Mouse (Mus musculus) neural tube, embryonic 15.5 days (tissue): Measurements from ENCODE around the gene Psmd10. TPM values are rescaled to one million over a fixed set of nuclear protein-coding genes. Genes with fewer than 3 reads are reported as not detected.

Experiments used
- ATAC-seq: fragments of 200-750 bp; cut with Nextera tagmentation; 2 replicates; pipeline ENCODE4 v1.8.0; 2017; ENCODE audit warnings: mild to moderate bottlenecking, moderate TSS enrichment, moderate library complexity; ENCODE audit not compliant: low FRiP score
- H3K27ac ChIP-seq: fragments of 300-500 bp; sonication (generic); replicated peaks from 2 replicates; pipeline ENCODE4 v1.5.1; 2015; ENCODE audit warnings: mild to moderate bottlenecking, inconsistent platforms
- H3K27me3 ChIP-seq: fragments of 300-500 bp; sonication (generic); replicated peaks from 2 replicates; pipeline ENCODE4 v1.6.1; 2015; ENCODE audit warnings: inconsistent platforms
- H3K36me3 ChIP-seq: fragments of 300-500 bp; sonication (generic); 2 replicates; pipeline ENCODE4 v1.6.1; 2015; ENCODE audit warnings: inconsistent platforms
- H3K4me1 ChIP-seq: fragments of 300-500 bp; sonication (generic); 2 replicates; pipeline ENCODE4 v1.6.1; 2015; ENCODE audit warnings: inconsistent platforms
- H3K4me2 ChIP-seq: fragments of 300-500 bp; sonication (generic); 2 replicates; pipeline ENCODE4 v1.6.1; 2015; ENCODE audit warnings: inconsistent platforms, mild to moderate bottlenecking, moderate library complexity
- H3K4me3 ChIP-seq: fragments of 300-500 bp; sonication (generic); replicated peaks from 2 replicates; pipeline ENCODE4 v1.5.1; 2015; ENCODE audit warnings: mild to moderate bottlenecking, inconsistent platforms
- H3K9ac ChIP-seq: fragments of 300-500 bp; sonication (generic); replicated peaks from 2 replicates; pipeline ENCODE4 v1.6.1; 2015; ENCODE audit warnings: mild to moderate bottlenecking, inconsistent platforms
- H3K9me3 ChIP-seq: fragments of 300-500 bp; sonication (generic); replicated peaks from 2 replicates; pipeline ENCODE4 v1.6.1; 2016; ENCODE audit warnings: inconsistent platforms
- WGBS: fragments of 180-500 bp; shearing (Covaris S2); methylation state at CpG from one replicate; pipeline ENCODE4 v1.1.7; 2015; ENCODE audit warnings: mixed read lengths; 5-methylcytosine and 5-hydroxymethylcytosine counted together
- polyA plus RNA-seq: library from polyadenylated mRNA; unstranded; fragments of >200 nt; fragmentation: Nextera tagmentation; extraction: Ambion mirVana; gene quantifications from 2 replicates; pipeline ENCODE4 v1.2.1, GENCODE M21; 2015

Psmd10 gene
- polyA plus RNA-seq, 1 experiment from 2014 or later = 43.8 TPM

DNA sequence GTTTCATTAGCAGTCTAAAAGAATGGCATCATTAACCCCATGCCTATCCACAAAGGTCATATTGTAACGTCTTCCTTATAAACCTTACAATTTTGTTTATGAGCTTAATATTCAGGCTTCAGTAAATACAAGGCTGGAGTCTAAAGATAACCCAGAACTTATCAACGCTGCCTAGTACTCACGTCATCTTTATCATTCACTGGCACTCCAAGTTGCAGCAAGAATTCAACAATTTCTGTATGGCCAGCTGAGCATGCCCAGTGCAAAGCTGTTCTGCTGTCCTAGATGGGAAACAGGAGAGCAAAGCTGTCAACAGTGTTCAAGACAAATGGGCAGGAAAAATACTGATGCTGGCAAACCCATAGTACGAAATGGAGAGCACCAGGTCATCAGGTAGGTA is 2.9 kb downstream of the Psmd10 start:
- no peak overlapping the region for H3K4me3 ChIP-seq
- H3K36me3 ChIP-seq = no peaks in the 10 kb centered on the region
- H3K4me2 ChIP-seq = no peak overlapping the region
- no peak for ATAC-seq
- H3K27ac ChIP-seq = no peak overlapping the region
- peaks cover 12% of the 10 kb centered on the region; the same call in 1 of the 2 replicates for H3K27me3 ChIP-seq
- no peaks in the 10 kb centered on the region for H3K9me3 ChIP-seq
- WGBS = 89% methylated on average over 4 of the region's 4 CpGs
- no peaks in the 10 kb centered on the region for H3K4me1 ChIP-seq
- H3K9ac ChIP-seq = no peak overlapping the region

- ATAC-seq = no peak
- no peaks in the 10 kb centered on the region for H3K9me3 ChIP-seq
- H3K4me1 ChIP-seq = no peaks in the 10 kb centered on the region
- no peak overlapping the region for H3K4me3 ChIP-seq
- H3K4me2 ChIP-seq = no peak overlapping the region
- H3K9ac ChIP-seq = no peak overlapping the region
- H3K27me3 ChIP-seq = peaks cover 28% of the 10 kb centered on the region
- no peaks in the 10 kb centered on the region for H3K36me3 ChIP-seq
- WGBS = 79% methylated on average over 5 of the region's 5 CpGs
- H3K27ac ChIP-seq = no peak overlapping the region
Measured at GRCm38 (mm10) chrX:140936271-140936670, 20.3 kb downstream of the Psmd10 start.

DNA sequence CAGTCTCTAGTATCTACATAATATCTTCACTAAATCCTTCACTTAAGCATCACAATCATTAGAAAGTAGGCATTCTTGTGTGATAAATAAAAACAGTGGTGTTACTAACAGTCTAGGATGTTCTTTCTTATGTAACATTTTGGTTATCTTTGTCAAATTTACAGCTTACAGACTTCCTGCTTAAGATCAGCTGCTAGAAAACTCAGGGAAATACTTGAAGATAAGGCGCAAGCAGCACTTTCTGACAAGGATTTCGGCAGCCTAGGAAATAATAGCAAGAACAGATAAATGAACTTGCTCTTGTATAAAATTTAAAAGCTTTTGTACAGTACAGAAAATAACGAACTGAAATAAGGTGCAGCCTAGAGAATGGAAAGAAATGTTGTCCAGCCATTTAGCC is 23.3 kb downstream of the Psmd10 start:
- peaks cover 24% of the 10 kb centered on the region for H3K27me3 ChIP-seq
- no peak overlapping the region for H3K4me3 ChIP-seq
- H3K27ac ChIP-seq = no peak overlapping the region
- H3K9ac ChIP-seq = no peak overlapping the region
- H3K4me1 ChIP-seq = no peaks in the 10 kb centered on the region
- H3K36me3 ChIP-seq = no peaks in the 10 kb centered on the region
- no peak overlapping the region for H3K4me2 ChIP-seq
- H3K9me3 ChIP-seq = no peaks in the 10 kb centered on the region
- ATAC-seq = no peak
- WGBS = 89% methylated on average over 3 of the region's 3 CpGs

- no peak overlapping the region for H3K4me2 ChIP-seq
- H3K9ac ChIP-seq = no peak overlapping the region
- H3K36me3 ChIP-seq = no peaks in the 10 kb centered on the region
- H3K27me3 ChIP-seq = peaks cover 20% of the 10 kb centered on the region
- H3K4me1 ChIP-seq = no peaks in the 10 kb centered on the region
- H3K9me3 ChIP-seq = no peaks in the 10 kb centered on the region
- ATAC-seq = 0 out of 2 replicates have a peak, but pooled peaks have one; percentile 59
- no peak overlapping the region for H3K4me3 ChIP-seq
- H3K27ac ChIP-seq = no peak overlapping the region
- 52% methylated on average over 3 of the region's 3 CpGs for WGBS
Measured at GRCm38 (mm10) chrX:140932066-140932465, 24.5 kb downstream of the Psmd10 start.

DNA sequence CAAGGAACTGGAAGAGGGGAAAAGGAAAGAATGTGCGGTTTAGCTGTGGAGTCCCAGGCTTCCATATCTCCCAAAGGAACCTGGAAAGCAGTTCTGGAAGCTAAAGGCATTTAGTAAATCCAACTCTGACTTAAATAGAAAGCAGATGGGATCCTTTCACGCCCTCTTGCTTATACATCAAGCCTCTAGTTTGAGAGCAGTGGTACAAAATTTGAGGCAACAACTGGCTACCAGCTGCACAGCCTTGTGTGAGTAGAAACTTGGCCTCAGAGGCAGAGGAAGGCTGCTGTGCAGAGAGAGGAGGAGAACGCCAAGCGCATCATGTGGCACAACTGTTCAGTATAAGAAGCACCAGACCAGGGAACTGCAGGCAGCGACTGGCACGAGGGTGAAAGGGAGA is 35.2 kb downstream of the Psmd10 start:
- WGBS = 86% methylated on average over 6 of the region's 6 CpGs

GRCm38 (mm10) chrX:140907360-140907759 is 49.2 kb downstream of the Psmd10 start, which contains the start of gene Vsig1:
Gene Vsig1, plus strand, starts transcription at chrX:140907608.
- no peaks in the 10 kb centered on the region for H3K4me1 ChIP-seq
- no peak within 1 kb of the TSS for H3K27ac ChIP-seq
- 73% methylated on average over 7 of the region's 7 CpGs for WGBS

More for the DNA sequence above, 35.2 kb downstream of the Psmd10 start:
- no peaks in the 10 kb centered on the region for H3K9me3 ChIP-seq
- H3K4me2 ChIP-seq = no peak overlapping the region
- no peaks in the 10 kb centered on the region for H3K4me1 ChIP-seq
- no peak overlapping the region for H3K9ac ChIP-seq
- no peak overlapping the region for H3K27ac ChIP-seq
- peaks cover 46% of the 10 kb centered on the region for H3K27me3 ChIP-seq
- no peak overlapping the region for H3K4me3 ChIP-seq
- no peak for ATAC-seq
- no peaks in the 10 kb centered on the region for H3K36me3 ChIP-seq

DNA sequence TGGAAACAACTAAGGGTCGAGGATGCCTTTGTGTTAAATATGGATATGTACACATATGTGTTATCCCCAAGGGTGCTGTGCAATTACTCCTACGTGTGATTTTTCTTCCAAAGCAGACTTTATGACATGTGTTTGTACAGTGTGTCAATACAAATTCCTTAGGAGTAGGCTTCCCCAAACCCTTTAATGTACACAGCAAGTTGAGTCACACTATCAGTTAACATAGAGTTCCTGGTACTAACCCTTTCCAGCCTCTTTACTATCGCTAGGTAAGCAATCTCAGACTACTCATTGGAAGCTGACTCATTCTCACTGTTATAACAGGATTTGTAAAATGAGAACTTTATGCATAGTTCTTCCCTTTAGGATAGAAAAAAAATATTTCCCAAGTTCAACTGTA is 53.0 kb downstream of the Psmd10 start:
- 81% methylated on average over 3 of the region's 3 CpGs for WGBS
- Histone ChIP-seq H3K9ac (no peak overlapping the region), H3K9me3 (no peaks in the 10 kb centered on the region), H3K36me3 (no peaks in the 10 kb centered on the region), H3K27me3 (peaks cover 4% of the 10 kb centered on the region; the same call in 1 of the 2 replicates), H3K4me3 (no peak overlapping the region), H3K27ac (no peak overlapping the region), H3K4me2 (no peak overlapping the region), H3K4me1 (no peaks in the 10 kb centered on the region)
- no peak for ATAC-seq

More at GRCm38 (mm10) chrX:140907360-140907759, 49.2 kb downstream of the Psmd10 start, which contains the start of gene Vsig1:
- no peak within 1 kb of the TSS for H3K9ac ChIP-seq
- H3K27me3 ChIP-seq = peaks cover 4% of the 10 kb centered on the region; the same call in 1 of the 2 replicates
- H3K4me2 ChIP-seq = no peak within 1 kb of the TSS
- H3K4me3 ChIP-seq = no peak within 1 kb of the TSS
- H3K9me3 ChIP-seq = no peaks in the 10 kb centered on the region
- no peak for ATAC-seq
- no peaks in the 10 kb centered on the region for H3K36me3 ChIP-seq

Other genes starting within 250 kb of the Psmd10 start
- gene Tex13b, start 143.3 kb downstream of the Psmd10 start, polyA plus RNA-seq = not detected in 2 replicates
- gene Vsig1, start 49.1 kb downstream of the Psmd10 start, polyA plus RNA-seq = 0.14 TPM in 1 of 2 replicates, not detected in the other
- 11.3 and 12.6 TPM in 2 replicates for gene Atg4a, start 179 bp upstream of the Psmd10 start, polyA plus RNA-seq